Mouse (Mus musculus): ENCODE results near the gene Cldn6. TPM values are rescaled to one million over a fixed set of nuclear protein-coding genes. Genes with fewer than 3 reads are reported as not detected.

Cldn6 gene
- polyA plus RNA-seq, 1 experiment from 2014 or later = 0.42 TPM

- Histone ChIP-seq H3K36me3 (ENCODE audit: control insufficient read depth, insufficient read depth) (peaks cover 3% of the 10 kb centered on the region; the same call in 1 of the 2 replicates), H3K4me1 (replicated peaks; ENCODE audit: control insufficient read depth, insufficient read depth, low read length) (no peaks in the 10 kb centered on the region), H3K9me3 (ENCODE audit: control insufficient read depth) (no peaks in the 10 kb centered on the region), H3K27ac (ENCODE audit: low read depth, low read length) (no peak overlapping the region), H3K4me3 (ENCODE audit: low read depth, low read length) (no peak overlapping the region), H3K9ac (ENCODE audit: low read depth, low read length) (no peak overlapping the region), H3K27me3 (replicated peaks; ENCODE audit: control insufficient read depth, insufficient read depth, low read length) (no peaks in the 10 kb centered on the region), H3K4me2 (replicated peaks; ENCODE audit: low read depth) (no peak overlapping the region)
- ATAC-seq = no peak
- WGBS = 44% methylated on average over 1 of the region's 1 CpGs
- TF ChIP-seq CTCF (IDR thresholded peaks at IDR 0.05; ENCODE audit: low read depth) = no peak
Observed at GRCm38 (mm10) chr17:23730441-23730840, 51.4 kb downstream of the Cldn6 start.

Other genes starting within 250 kb of the Cldn6 start
- gene Vmn2r117, start 199.6 kb upstream of the Cldn6 start, polyA plus RNA-seq (2015; fragmentation: Nextera tagmentation; extraction: Ambion mirVana) = not detected in 2 replicates
- 8.1 and 8.2 TPM in 2 replicates for gene Zfp213, start 115.0 kb upstream of the Cldn6 start, polyA plus RNA-seq (2015; fragmentation: Nextera tagmentation; extraction: Ambion mirVana)
- 3.1 and 3.4 TPM in 2 replicates for gene Zfp13, start 79.8 kb upstream of the Cldn6 start, polyA plus RNA-seq (2015; fragmentation: Nextera tagmentation; extraction: Ambion mirVana)
- gene Zscan10, start 78.4 kb upstream of the Cldn6 start, polyA plus RNA-seq (2015; fragmentation: Nextera tagmentation; extraction: Ambion mirVana) = not detected in 2 replicates
- 0.13 and 0.16 TPM in 2 replicates for gene Mmp25, start 34.0 kb upstream of the Cldn6 start, polyA plus RNA-seq (2015; fragmentation: Nextera tagmentation; extraction: Ambion mirVana)
- gene Bicdl2, start 18.7 kb upstream of the Cldn6 start, polyA plus RNA-seq (2015; fragmentation: Nextera tagmentation; extraction: Ambion mirVana) = 7.8 and 8.5 TPM in 2 replicates
- 131 and 136 TPM in 2 replicates for gene Hcfc1r1, start 5.7 kb upstream of the Cldn6 start, polyA plus RNA-seq (2015; fragmentation: Nextera tagmentation; extraction: Ambion mirVana)
- 14.7 and 15.5 TPM in 2 replicates for gene Thoc6, start 5.4 kb upstream of the Cldn6 start, polyA plus RNA-seq (2015; fragmentation: Nextera tagmentation; extraction: Ambion mirVana)
- 46.6 and 50.9 TPM in 2 replicates for gene Tnfrsf12a, start 1.8 kb upstream of the Cldn6 start, polyA plus RNA-seq (2015; fragmentation: Nextera tagmentation; extraction: Ambion mirVana)
- gene Cldn9, start 4.8 kb downstream of the Cldn6 start, polyA plus RNA-seq (2015; fragmentation: Nextera tagmentation; extraction: Ambion mirVana) = 0.23 and 0.34 TPM in 2 replicates
- 0.05 TPM in 1 of 2 replicates, not detected in the other for gene 1520401A03Rik, start 43.5 kb downstream of the Cldn6 start, polyA plus RNA-seq (2015; fragmentation: Nextera tagmentation; extraction: Ambion mirVana)
- 12.4 and 12.6 TPM in 2 replicates for gene Pkmyt1, start 47.1 kb downstream of the Cldn6 start, polyA plus RNA-seq (2015; fragmentation: Nextera tagmentation; extraction: Ambion mirVana)
- 15.0 and 15.9 TPM in 2 replicates for gene Paqr4, start 61.6 kb downstream of the Cldn6 start, polyA plus RNA-seq (2015; fragmentation: Nextera tagmentation; extraction: Ambion mirVana)
- 2.7 and 2.8 TPM in 2 replicates for gene Kremen2, start 66.6 kb downstream of the Cldn6 start, polyA plus RNA-seq (2015; fragmentation: Nextera tagmentation; extraction: Ambion mirVana)
- gene Flywch1, start 92.4 kb downstream of the Cldn6 start, polyA plus RNA-seq (2015; fragmentation: Nextera tagmentation; extraction: Ambion mirVana) = 36.8 and 39.0 TPM in 2 replicates
- 17.6 and 19.1 TPM in 2 replicates for gene Flywch2, start 106.8 kb downstream of the Cldn6 start, polyA plus RNA-seq (2015; fragmentation: Nextera tagmentation; extraction: Ambion mirVana)
- gene Srrm2, start 111.3 kb downstream of the Cldn6 start, polyA plus RNA-seq (2015; fragmentation: Nextera tagmentation; extraction: Ambion mirVana) = 185 and 230 TPM in 2 replicates
- gene Elob, start 149.9 kb downstream of the Cldn6 start, polyA plus RNA-seq (2015; fragmentation: Nextera tagmentation; extraction: Ambion mirVana) = 994 and 1,025 TPM in 2 replicates
- gene Prss33, start 156.8 kb downstream of the Cldn6 start, polyA plus RNA-seq (2015; fragmentation: Nextera tagmentation; extraction: Ambion mirVana) = not detected in 2 replicates
- gene Prss32, start 164.6 kb downstream of the Cldn6 start, polyA plus RNA-seq (2015; fragmentation: Nextera tagmentation; extraction: Ambion mirVana) = 16.2 and 23.1 TPM in 2 replicates
- gene Prss41, start 164.9 kb downstream of the Cldn6 start, polyA plus RNA-seq (2015; fragmentation: Nextera tagmentation; extraction: Ambion mirVana) = 5.2 and 6.2 TPM in 2 replicates
- not detected in 2 replicates for gene Prss21, start 188.8 kb downstream of the Cldn6 start, polyA plus RNA-seq (2015; fragmentation: Nextera tagmentation; extraction: Ambion mirVana)
- 3.8 and 6.3 TPM in 2 replicates for gene Dcpp1, start 201.6 kb downstream of the Cldn6 start, polyA plus RNA-seq (2015; fragmentation: Nextera tagmentation; extraction: Ambion mirVana)
- gene Dcpp2, start 201.6 kb downstream of the Cldn6 start, polyA plus RNA-seq (2015; fragmentation: Nextera tagmentation; extraction: Ambion mirVana) = not detected in 2 replicates
- 4.7 and 7.6 TPM in 2 replicates for gene Dcpp3, start 238.2 kb downstream of the Cldn6 start, polyA plus RNA-seq (2015; fragmentation: Nextera tagmentation; extraction: Ambion mirVana)